Mouse (Mus musculus): Measurements from ENCODE around the gene Cks1b.

Gene Cks1b

GRCm38 (mm10) chr3:89425141-89425525 is 7.0 kb upstream of the Cks1b start:
- DNase-seq = no peak

- DNase-seq = no peak
Observed at GRCm38 (mm10) chr3:89424416-89425140, 6.4 kb upstream of the Cks1b start.

DNA sequence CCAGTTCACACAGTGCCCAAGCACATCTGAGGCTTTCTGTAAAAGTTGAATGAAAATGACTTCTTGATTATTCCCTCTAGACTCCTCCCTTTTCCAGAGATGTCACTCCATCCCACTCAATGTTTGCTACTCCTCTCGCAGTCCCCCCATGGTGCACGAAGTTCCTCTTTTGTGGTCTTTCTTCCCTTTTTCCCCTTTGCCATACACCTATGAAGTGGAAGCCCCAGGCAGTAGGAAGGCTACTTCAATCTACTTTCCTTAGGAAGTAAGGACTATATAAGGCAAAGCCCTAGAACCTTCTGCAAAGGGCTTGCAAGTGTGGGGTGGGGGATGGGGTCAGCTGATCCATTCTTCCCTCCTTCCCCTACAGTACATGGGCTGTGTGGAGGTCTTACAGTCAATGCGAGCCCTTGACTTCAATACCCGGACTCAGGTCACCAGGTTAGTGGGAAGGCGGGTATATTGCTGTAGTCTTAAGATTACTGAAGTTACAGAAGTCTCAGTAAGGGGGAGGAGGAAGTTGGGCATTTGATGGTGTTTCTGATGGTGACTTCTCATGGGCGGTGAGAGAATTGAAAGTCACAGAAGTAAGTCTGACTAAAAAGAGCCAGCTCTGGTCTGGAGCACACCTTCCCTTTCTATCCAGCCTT is 4.5 kb upstream of the Cks1b start:
- DNase-seq = no peak

DNA sequence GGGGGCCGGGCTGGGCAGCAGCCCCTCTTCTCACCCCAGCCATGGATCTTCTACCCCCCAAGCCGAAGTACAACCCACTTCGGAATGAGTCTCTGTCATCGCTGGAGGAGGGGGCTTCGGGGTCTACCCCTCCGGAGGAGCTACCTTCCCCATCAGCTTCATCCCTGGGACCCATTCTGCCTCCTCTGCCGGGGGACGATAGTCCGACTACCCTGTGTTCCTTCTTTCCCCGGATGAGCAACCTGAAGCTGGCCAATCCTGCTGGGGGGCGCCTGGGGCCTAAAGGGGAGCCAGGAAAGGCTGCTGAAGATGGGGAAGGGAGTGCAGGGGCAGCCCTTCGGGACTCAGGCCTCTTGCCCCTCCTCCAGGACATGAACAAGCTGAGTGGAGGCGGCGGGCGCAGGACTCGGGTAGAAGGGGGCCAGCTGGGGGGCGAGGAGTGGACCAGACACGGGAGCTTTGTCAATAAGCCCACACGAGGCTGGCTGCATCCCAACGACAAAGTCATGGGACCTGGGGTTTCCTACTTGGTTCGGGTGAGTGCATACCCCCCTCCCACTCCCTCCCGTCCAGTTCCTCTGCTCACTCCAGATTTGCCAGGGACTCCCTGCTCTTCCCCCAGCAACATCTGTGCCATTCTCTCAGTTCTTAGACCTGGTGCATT is 3.8 kb upstream of the Cks1b start:
- no peak for DNase-seq

- DNase-seq = peak; percentile 73
Observed at GRCm38 (mm10) chr3:89421002-89421774, 3.0 kb upstream of the Cks1b start.

DNA sequence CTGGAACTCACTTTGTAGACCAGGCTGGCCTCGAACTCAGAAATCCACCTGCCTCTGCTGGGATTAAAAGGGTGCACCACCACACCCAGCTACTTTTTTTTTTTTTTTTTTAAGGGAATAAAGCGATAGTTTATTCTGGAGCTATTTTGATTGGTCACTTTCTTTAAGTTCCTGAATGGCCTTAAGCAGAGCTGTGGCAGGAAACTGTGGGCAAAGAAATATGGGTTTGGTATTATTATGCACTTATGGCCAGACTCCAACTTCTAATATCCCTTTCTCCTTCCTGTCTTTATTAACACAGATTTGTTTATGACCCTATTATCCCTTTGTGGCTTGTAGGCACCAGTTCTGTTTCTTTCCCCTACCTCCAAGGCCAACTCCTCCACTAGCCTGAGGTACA is 2.2 kb upstream of the Cks1b start:
- DNase-seq = no peak

- no peak for DNase-seq
Observed at GRCm38 (mm10) chr3:89419981-89420380, 1.8 kb upstream of the Cks1b start.

- no peak for DNase-seq
Observed at GRCm38 (mm10) chr3:89419571-89419970, 1.4 kb upstream of the Cks1b start.

DNA sequence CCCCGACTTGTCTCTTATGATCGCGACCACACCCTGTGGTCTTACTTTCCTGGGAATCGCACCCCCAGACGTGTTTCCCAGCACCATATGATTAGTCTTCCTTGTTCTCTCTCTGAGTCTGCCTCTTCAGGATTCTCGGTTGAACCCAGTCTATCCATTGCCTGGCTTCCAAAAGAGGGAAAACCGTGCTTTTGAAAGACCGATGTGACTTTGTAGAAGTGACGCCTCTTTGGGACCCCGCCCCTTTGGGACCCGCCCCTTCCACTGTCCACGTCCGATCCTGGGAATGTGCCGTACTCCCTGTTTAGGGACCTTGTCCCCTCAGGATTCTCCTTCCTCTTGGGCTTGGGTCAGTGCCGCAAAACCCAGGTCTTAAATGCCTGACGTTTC is 673 bp upstream of the Cks1b start:
- no peak for DNase-seq

DNA sequence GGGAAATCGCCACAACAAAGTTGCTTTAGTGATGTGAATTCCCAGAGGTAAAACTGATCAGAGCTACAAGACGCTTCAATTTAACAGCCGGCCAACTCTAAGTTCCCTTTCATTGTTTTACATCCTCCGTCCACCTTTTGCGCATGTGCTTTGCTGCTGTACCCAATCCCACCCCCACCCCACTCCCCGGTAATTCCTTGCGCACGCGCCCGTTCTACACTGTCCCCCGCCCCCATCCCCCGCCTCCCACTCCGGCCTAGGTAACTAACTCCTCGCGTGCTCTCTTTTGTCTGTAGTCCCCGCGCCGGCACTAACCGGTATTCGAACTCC is 378 bp downstream of the Cks1b start:
- DNase-seq = no peak

DNA sequence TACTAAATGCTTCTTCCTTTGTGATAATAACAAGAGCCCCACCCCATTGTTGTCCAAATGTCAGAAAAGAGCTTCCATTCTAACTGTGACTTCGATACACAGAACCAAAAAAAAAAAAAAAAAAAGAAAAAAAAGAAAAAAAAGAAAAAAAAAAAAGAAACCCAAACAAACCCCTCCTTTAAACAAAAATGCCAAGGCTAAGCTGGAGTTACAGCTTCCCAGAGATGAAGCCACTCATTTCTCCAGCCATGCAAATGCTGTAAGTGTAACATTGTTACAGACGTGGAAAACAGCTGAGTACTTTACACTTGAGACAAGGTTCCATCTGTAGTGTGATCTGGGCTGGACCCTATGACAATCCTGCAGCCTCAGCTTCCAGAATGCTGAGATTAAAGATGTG is 1.1 kb downstream of the Cks1b start:
- no peak for DNase-seq

DNA sequence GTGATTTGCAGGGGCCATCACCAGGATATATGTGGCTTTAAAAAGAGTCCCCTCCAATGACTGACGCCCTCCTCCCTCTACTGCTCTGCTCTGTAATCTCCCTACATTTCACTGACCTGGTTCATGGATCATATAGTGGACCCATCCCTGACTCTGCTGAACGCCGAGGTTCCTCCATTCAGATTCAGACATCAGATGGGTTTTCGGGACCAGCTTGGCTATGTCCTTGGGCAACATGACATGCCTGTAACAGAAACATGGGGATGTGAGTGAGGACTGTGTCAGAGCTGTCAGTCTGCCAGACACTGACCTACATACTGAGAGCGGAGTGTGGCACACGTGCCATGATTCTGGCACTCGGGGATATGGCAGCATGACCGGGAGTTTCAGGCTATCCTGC is 2.0 kb downstream of the Cks1b start:
- DNase-seq = no peak

- peak; percentile 100 for DNase-seq
Observed at GRCm38 (mm10) chr3:89411490-89412393, 6.4 kb downstream of the Cks1b start, which contains the start of gene Flad1. Gene Flad1 (minus strand): TSS chr3:89411870.

DNA sequence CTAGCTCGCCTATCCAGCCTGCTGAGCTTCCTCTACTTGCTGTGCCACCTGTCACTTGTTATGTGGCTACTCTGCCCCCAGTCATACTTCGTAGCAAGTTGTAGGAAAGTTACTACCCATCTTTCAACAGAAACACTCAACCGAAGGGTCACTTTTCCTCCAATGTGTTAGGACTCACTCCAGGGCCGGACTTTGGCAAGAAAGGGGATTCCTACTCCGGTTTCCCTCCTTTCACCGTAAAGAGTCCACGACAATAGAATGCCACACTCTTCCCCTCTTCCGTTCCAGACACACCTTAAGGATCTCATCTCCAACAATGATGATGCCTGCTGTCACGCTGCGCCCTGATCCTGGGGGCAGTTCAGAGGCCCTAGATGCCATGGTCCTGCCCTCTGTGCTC is 7.3 kb downstream of the Cks1b start:
- no peak for DNase-seq

- DNase-seq = no peak
Observed at GRCm38 (mm10) chr3:89409701-89410100, 8.5 kb downstream of the Cks1b start.

GRCm38 (mm10) chr3:89408448-89408847 is 9.7 kb downstream of the Cks1b start:
- no peak for DNase-seq

DNA sequence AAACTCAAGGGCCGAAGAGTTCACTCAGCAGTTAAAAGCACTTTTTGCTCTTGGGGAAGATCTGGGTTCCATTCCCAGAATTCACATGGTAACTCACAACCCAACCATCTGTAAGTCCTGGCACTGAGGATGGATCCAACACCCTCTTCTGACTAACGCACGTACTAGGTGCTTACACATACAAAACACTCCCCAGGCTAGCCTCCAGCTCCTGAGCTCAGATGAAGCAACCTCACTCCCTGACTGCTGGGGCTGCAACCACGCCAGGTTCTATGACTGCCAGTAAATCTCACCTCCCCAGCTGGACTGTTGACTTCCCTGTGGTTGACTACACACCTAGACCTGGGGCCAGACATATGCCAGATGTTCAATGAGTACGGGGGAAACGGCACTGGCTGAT is 11.3 kb downstream of the Cks1b start:
- no peak for DNase-seq

GRCm38 (mm10) chr3:89402693-89403092 is 15.5 kb downstream of the Cks1b start, which contains the start of gene Lenep:
Gene Lenep (minus strand): TSS chr3:89402793.
- DNase-seq = no peak

DNA sequence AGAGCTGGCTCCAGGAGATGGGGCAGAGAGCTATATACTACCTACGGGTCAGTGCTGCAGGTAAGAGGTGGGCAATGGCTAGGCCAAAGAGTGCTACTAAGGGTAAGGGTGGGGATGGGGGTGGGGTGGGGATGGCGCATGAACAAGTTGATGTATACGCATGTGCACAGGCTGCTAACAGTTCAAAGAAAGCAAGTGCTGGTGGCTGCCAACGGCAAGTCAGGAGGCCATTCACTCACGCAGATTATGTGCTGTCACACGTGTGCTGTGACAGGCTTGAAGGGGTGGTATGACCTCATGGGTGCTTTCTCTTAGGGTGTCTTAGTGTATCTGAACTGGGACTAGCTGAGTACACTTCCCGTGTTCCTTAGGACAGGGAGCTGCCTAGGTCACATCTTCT is 16.9 kb downstream of the Cks1b start:
- no peak for DNase-seq

- no peak for DNase-seq
Observed at GRCm38 (mm10) chr3:89396654-89397005, 21.6 kb downstream of the Cks1b start.

DNA sequence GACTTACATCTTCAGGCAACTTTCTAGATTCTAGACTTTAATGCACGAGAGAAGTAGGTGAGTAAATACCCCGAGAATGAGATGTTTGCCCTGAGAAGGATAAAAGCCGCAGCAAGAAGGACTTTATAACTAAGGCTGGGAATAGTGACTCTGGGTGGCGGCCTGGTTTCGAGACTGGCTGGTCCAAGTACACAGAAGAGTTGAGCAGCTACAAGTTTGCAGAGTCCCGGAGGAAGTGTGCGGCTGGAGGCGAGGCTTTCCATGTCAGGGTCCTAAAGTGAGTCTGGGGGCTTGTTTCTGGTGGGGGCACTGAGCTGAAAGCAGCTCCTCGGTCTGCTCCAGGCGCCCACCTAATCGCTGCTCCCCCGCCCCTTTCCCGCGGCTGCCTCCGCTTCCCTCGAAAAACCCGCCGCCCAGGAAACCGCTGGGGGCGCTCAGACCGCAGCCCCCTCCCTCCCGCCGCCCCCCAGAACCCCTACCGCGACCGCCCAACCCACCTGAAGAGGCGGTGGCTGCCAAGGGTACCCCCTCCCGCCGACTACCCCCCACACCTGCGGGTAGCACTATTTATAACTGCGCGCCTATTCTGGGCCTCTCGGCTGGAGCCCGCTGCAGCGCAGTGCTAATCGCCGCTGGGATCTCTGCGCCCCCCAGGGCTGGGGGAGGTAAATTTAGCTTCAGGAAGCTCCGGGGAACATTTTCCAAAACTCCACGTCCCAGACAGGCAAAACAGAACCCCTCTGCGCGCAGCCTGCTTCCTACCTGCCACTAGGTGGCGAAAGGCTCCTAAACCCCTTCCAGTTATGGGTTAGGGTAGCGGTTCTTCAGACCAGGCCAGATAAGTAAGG is 22.2 kb downstream of the Cks1b start:
- peak; percentile 86 for DNase-seq

GRCm38 (mm10) chr3:89395419-89395805 is 22.8 kb downstream of the Cks1b start:
- no peak for DNase-seq

All from retina, postnatal 1 day (tissue).